Mouse (Mus musculus) C2C12 (cell line): Measurements from ENCODE around the gene Adgra3. TPM values are rescaled to one million over a fixed set of nuclear protein-coding genes. Genes with fewer than 3 reads are reported as not detected.

Source experiments
- H3K27me3 ChIP-seq: one replicate; pipeline ENCODE4 v1.6.1; 2011; ENCODE audit not compliant: control insufficient read depth, insufficient read depth, insufficient read length
- H3K36me3 ChIP-seq: one replicate; pipeline ENCODE4 v1.6.1; 2011; ENCODE audit not compliant: control insufficient read depth, insufficient read depth
- H3K4me3 ChIP-seq: one replicate; pipeline ENCODE4 v1.5.1; 2011; ENCODE audit warnings: mild to moderate bottlenecking, control low read depth; ENCODE audit not compliant: poor library complexity, insufficient read depth, severe bottlenecking
- H3K79me2 ChIP-seq: one replicate; pipeline ENCODE4 v1.6.1; 2011; ENCODE audit not compliant: control insufficient read depth, insufficient read depth
- H3K79me3 ChIP-seq: one replicate; pipeline ENCODE4 v1.6.1; 2011; ENCODE audit warnings: low read depth, control low read depth
- H3ac ChIP-seq: one replicate; pipeline ENCODE3; 2011; ENCODE audit warnings: low read depth; ENCODE audit not compliant: control insufficient read depth, insufficient read length
- CEBPB ChIP-seq: IDR thresholded peaks from one replicate; pipeline ENCODE4 v1.6.1; 2011; ENCODE audit warnings: low read depth, mild to moderate bottlenecking, control low read depth, moderate library complexity
- CTCF ChIP-seq: IDR thresholded peaks from one replicate; pipeline ENCODE4 v1.5.1; 2011; ENCODE audit not compliant: control insufficient read depth, insufficient read depth, insufficient read length
- FOSL1 ChIP-seq: IDR thresholded peaks from one replicate; pipeline ENCODE4 v1.8.0; 2011; ENCODE audit warnings: mild to moderate bottlenecking, low read length; ENCODE audit not compliant: poor library complexity, insufficient read depth, severe bottlenecking
- MAX ChIP-seq: IDR thresholded peaks from one replicate; pipeline ENCODE4 v1.6.1; 2011; ENCODE audit warnings: mild to moderate bottlenecking, control low read depth
- MYOD1 ChIP-seq: IDR thresholded peaks from one replicate; pipeline ENCODE4 v1.6.1; 2011; ENCODE audit warnings: low read depth; ENCODE audit not compliant: control insufficient read depth, insufficient read length
- MYOG ChIP-seq: IDR thresholded peaks from one replicate; pipeline ENCODE4 v1.6.1; 2011; ENCODE audit not compliant: control insufficient read depth, insufficient read length; ENCODE audit errors: extremely low read depth
- USF1 ChIP-seq: IDR thresholded peaks from one replicate; pipeline ENCODE4 v1.6.1; 2011; ENCODE audit warnings: low read depth, mild to moderate bottlenecking, control low read depth, moderate library complexity
- polyA plus RNA-seq: library from polyadenylated mRNA; unstranded; fragments of >200 nt; fragmentation: generic; extraction: Trizol; gene quantifications from one replicate; pipeline ENCODE4 v1.2.1, GENCODE M21; 2012; ENCODE audit warnings: missing spikeins

Gene Adgra3
- polyA plus RNA-seq, 1 experiment: 28.9 TPM

DNA sequence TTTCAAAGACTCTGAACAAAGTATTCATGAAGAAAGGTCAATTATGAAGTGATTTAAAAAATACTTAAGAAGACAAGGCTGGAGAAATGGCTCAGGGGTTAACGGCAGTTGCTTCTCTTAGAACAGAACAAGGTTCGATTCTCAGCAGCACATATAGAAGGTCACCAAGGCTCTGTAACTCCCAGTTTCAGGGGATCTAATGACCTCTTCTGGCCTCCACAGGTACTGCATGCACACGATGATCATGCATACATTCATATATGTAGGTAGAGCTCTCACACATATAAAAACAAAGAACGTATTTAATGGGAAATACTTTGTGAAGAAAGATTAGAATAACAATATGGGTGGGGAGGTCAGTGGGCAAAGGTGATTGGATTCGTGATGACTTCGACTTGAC lies 56.5 kb downstream of the Adgra3 start:
- TF ChIP-seq CEBPB (no peak), CTCF (no peak), MYOD1 (no peak), USF1 (no peak), FOSL1 (no peak), MYOG (no peak), MAX (no peak)

DNA sequence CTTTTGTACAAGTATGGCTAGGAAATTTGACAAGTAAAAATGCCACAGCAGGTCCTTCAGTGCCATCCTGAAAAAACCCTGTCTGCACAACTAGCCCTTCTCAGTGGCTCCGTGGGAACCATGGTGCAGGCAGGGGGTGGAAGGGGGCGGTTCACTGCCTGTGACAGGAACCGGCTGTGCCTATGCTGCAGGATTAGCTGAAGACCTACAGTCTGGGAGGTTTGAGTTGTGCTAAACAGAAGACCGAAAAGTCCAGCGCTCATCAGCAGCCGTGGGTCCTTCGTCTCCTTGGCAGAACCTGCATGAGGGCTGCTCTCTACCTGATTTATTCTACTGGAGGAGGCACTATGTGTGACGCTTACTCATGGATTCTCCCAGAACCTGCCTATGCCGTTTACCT lies 59.0 kb downstream of the Adgra3 start:
- TF ChIP-seq MYOD1 (no peak), MAX (no peak), MYOG (no peak), FOSL1 (no peak), USF1 (no peak), CTCF (no peak), CEBPB (no peak)
- Histone ChIP-seq H3K79me2 (no peaks in the 10 kb centered on the region), H3K36me3 (peaks cover 21% of the 10 kb centered on the region)

More for the DNA sequence above, 56.5 kb downstream of the Adgra3 start:
- Histone ChIP-seq H3K79me2 (no peaks in the 10 kb centered on the region), H3K36me3 (peaks cover 36% of the 10 kb centered on the region), H3K27me3 (no peaks in the 10 kb centered on the region), H3K79me3 (no peaks in the 10 kb centered on the region), H3K4me3 (no peak overlapping the region), H3ac (no peak overlapping the region)

DNA sequence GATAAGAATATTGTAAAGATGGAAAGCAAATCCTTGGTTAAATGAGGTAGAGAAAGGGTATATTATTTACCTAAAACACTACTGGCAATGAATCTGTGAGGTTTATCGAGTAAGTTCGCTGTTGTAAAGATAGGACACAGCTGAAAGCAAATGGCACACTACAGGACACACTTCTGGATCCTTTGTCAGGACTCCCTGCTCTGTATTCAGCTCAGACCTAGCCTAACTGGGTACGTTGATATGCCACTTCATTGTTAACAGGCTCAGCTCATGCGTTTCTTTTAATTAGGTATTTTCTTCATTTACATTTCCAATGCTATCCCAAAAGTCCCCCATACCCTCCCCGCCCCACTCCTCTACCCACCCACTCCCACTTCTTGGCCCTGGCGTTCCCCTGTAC lies 61.8 kb downstream of the Adgra3 start:
- Histone ChIP-seq H3K79me2 (no peaks in the 10 kb centered on the region), H3K36me3 (peaks cover 27% of the 10 kb centered on the region), H3K4me3 (no peak overlapping the region), H3ac (no peak overlapping the region), H3K79me3 (no peaks in the 10 kb centered on the region), H3K27me3 (no peaks in the 10 kb centered on the region)
- no peak for TF ChIP-seq MAX
- no peak for TF ChIP-seq MYOG
- TF ChIP-seq MYOD1: no peak
- no peak for TF ChIP-seq USF1
- no peak for TF ChIP-seq CEBPB
- no peak for TF ChIP-seq CTCF
- no peak for TF ChIP-seq FOSL1

More for the DNA sequence above, 59.0 kb downstream of the Adgra3 start:
- Histone ChIP-seq H3K27me3 (no peaks in the 10 kb centered on the region), H3ac (no peak overlapping the region), H3K4me3 (no peak overlapping the region), H3K79me3 (no peaks in the 10 kb centered on the region)

DNA sequence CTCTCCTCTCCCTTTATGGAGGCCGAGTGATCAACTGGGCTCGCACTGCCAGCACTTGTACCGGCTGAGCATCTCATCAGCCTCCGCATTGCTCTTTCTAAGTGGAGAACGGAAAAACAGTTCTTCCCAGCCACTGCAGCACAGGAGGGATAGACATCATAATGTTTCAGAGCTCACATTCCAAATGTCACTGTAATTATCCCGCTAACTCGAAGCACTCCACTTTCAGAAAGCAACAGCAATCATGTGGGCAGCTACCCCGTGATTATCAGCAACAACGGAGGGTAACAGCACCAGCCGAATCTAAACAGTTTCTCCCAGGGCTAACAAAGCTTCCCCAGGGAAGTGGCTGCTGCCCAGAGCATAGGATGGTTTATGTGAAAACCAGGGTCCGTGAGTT lies 62.3 kb downstream of the Adgra3 start:
- no peaks in the 10 kb centered on the region for H3K27me3 ChIP-seq
- no peaks in the 10 kb centered on the region for H3K79me3 ChIP-seq
- no peaks in the 10 kb centered on the region for H3K79me2 ChIP-seq
- peaks cover 24% of the 10 kb centered on the region for H3K36me3 ChIP-seq
- TF ChIP-seq CTCF (no peak), MAX (no peak), CEBPB (no peak), MYOD1 (no peak), MYOG (no peak), USF1 (no peak), FOSL1 (no peak)
- no peak overlapping the region for H3K4me3 ChIP-seq
- H3ac ChIP-seq: no peak overlapping the region

DNA sequence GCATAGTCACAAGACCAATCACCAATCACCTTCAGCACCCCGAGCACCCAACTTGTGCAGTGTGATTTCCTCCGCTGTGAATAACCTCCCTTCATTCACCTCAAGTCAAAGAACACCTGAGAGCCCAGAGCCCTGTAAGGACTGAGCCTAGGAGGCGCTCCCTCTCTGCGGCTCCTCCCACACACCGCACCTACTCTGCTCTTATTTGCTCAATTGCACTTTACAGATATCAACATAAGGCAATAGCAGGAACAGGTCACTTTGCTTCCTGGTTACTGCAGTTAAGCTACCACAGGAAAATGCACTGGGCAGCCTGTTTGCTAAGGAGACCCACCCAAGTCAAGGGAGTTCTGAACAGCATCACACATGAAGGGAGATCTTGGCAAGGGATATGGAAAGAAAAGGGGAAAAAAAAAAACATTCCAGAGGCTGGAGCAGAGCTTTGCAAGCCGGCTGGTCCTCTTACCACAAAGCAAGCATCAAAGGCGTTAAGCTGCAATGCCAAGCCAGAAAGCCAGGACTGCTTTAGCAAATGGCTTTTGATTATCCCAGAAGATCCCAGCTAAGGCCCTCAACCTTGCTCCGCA lies 68.0 kb downstream of the Adgra3 start:
- TF ChIP-seq CTCF (no peak), CEBPB (no peak), MAX (no peak), FOSL1 (no peak), MYOD1 (no peak), USF1 (no peak), MYOG (no peak)
- H3K4me3 ChIP-seq: no peak overlapping the region
- H3K36me3 ChIP-seq: peaks cover 14% of the 10 kb centered on the region
- no peak overlapping the region for H3ac ChIP-seq
- no peaks in the 10 kb centered on the region for H3K79me3 ChIP-seq
- no peaks in the 10 kb centered on the region for H3K27me3 ChIP-seq
- H3K79me2 ChIP-seq: no peaks in the 10 kb centered on the region
